Mouse (Mus musculus) CD4-positive, CD25-positive, alpha-beta regulatory T cell, adult 4 months (primary cell): ENCODE measurements around the gene Kcnip1. TPM values are rescaled to one million over a fixed set of nuclear protein-coding genes. Genes with fewer than 3 reads are reported as not detected.

Source experiments
- ATAC-seq: one replicate; pipeline ENCODE4 v1.8.0; 2017
- polyA plus RNA-seq, 2 experiments: library from polyadenylated mRNA; unstranded; fragments of 100-300 nt; shearing (Covaris generic); gene quantifications; one replicate each; pipeline ENCODE4 v1.2.1; 2017

Gene Kcnip1
- polyA plus RNA-seq, 2 experiments from 2014 or later: not detected

- ATAC-seq: no peak
Measured at GRCm38 (mm10) chr11:33655861-33656593, 336.9 kb downstream of the Kcnip1 start.

GRCm38 (mm10) chr11:33655221-33655620, 337.7 kb downstream of the Kcnip1 start:
- no peak for ATAC-seq

GRCm38 (mm10) chr11:33654485-33654884, 338.5 kb downstream of the Kcnip1 start:
- ATAC-seq: no peak

GRCm38 (mm10) chr11:33649358-33649757, 343.6 kb downstream of the Kcnip1 start:
- no peak for ATAC-seq

GRCm38 (mm10) chr11:33637107-33637506, 355.8 kb downstream of the Kcnip1 start:
- ATAC-seq: no peak

- no peak for ATAC-seq
Measured at GRCm38 (mm10) chr11:33627136-33627742, 365.7 kb downstream of the Kcnip1 start.

- ATAC-seq: no peak
Measured at GRCm38 (mm10) chr11:33614218-33614617, 378.7 kb downstream of the Kcnip1 start.

GRCm38 (mm10) chr11:33607784-33608183, 385.2 kb downstream of the Kcnip1 start:
- no peak for ATAC-seq

GRCm38 (mm10) chr11:33603174-33603573, 389.8 kb downstream of the Kcnip1 start:
- ATAC-seq: no peak

- no peak for ATAC-seq
Measured at GRCm38 (mm10) chr11:33598986-33599385, 394.0 kb downstream of the Kcnip1 start, which contains the start of gene D130052B06Rik. D130052B06Rik (plus strand) TSS chr11:33599302.

GRCm38 (mm10) chr11:33596655-33597054, 396.3 kb downstream of the Kcnip1 start:
- no peak for ATAC-seq

GRCm38 (mm10) chr11:33592826-33593225, 400.1 kb downstream of the Kcnip1 start:
- no peak for ATAC-seq

- no peak for ATAC-seq
Measured at GRCm38 (mm10) chr11:33590771-33591170, 402.2 kb downstream of the Kcnip1 start.

GRCm38 (mm10) chr11:33586614-33587013, 406.3 kb downstream of the Kcnip1 start:
- ATAC-seq: no peak

- ATAC-seq: no peak
Measured at GRCm38 (mm10) chr11:33579621-33580020, 413.3 kb downstream of the Kcnip1 start.

Other genes starting within 250 kb of the Kcnip1 start
- gene Kcnmb1, start 30.1 kb downstream of the Kcnip1 start, polyA plus RNA-seq: 1 to 10 TPM in 1 of 2 experiments, under 1 TPM in 1; 0.79 to 1.0 TPM
- gene Lcp2, start 53.8 kb upstream of the Kcnip1 start, polyA plus RNA-seq: 100 to 1,000 TPM; 477 to 563 TPM
- gene 4930469K13Rik, start 105.4 kb upstream of the Kcnip1 start, polyA plus RNA-seq: 10 to 100 TPM; 10.7 to 11.1 TPM
- gene Foxi1, start 214.9 kb upstream of the Kcnip1 start, polyA plus RNA-seq: not detected